Mouse (Mus musculus): ENCODE results near the gene Mrpl30. TPM values are rescaled to one million over a fixed set of nuclear protein-coding genes. Genes with fewer than 3 reads are reported as not detected.
A peak's percentile ranks its signal among the peaks of the same experiment; 100 is the strongest.

Mrpl30 gene
- polyA plus RNA-seq (2015; fragmentation: Nextera tagmentation; extraction: Ambion mirVana): 294 TPM in 2 replicates

- peak within 1 kb of the TSS; percentile 75 for H3K27ac ChIP-seq (ENCODE audit: low read length)
Measured at GRCm38 (mm10) chr1:37890025-37890652, at the start of gene Mrpl30, which contains the start of gene Mitd1. Mrpl30 (plus strand) TSS chr1:37890477. Mitd1 (minus strand) TSS chr1:37890411.

DNA sequence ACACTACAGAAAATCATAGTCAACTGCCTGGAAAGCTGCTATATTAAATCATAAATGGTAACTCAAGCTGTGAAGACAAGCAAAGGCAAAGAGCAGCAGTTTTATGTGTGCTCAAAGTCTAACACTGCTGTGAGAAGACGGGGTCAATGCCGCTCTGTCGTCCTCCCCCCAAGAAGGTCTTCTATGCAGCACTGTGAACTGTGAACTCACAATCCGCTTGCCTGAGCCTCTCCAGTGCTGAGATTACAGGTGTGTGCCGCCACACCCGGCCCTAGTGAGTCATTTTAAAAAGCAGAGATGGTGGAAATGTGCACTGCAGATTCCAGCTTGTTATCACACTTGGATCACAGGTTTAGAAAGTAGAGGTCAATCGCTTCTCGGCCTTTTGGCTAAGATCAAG is 43.4 kb upstream of the Mrpl30 start:
- H3K9ac ChIP-seq (ENCODE audit: low read length): no peak overlapping the region
- H3K9me3 ChIP-seq (replicated peaks; ENCODE audit: control insufficient read depth, low read length): no peaks in the 10 kb centered on the region
- no peaks in the 10 kb centered on the region for H3K36me3 ChIP-seq (ENCODE audit: control insufficient read depth, insufficient read depth)
- H3K4me2 ChIP-seq (ENCODE audit: low read depth, low read length): no peak overlapping the region
- no peak overlapping the region for H3K27ac ChIP-seq (ENCODE audit: low read length)
- no peak for ATAC-seq (replicated peaks; ENCODE audit: extremely low read depth, insufficient read depth, low FRiP score)
- H3K4me3 ChIP-seq (ENCODE audit: low read length): no peak overlapping the region
- H3K27me3 ChIP-seq (ENCODE audit: control insufficient read depth, insufficient read depth, low read length): no peaks in the 10 kb centered on the region
- WGBS: 80% methylated on average over 8 of the region's 8 CpGs
- H3K4me1 ChIP-seq (ENCODE audit: control insufficient read depth, insufficient read depth, low read length): peaks cover 6% of the 10 kb centered on the region

More at GRCm38 (mm10) chr1:37890025-37890652, at the start of gene Mrpl30, which contains the start of gene Mitd1:
- H3K36me3 ChIP-seq (ENCODE audit: control insufficient read depth, insufficient read depth): peaks cover 12% of the 10 kb centered on the region
- H3K9me3 ChIP-seq (replicated peaks; ENCODE audit: control insufficient read depth, low read length): no peaks in the 10 kb centered on the region
- H3K4me3 ChIP-seq (ENCODE audit: low read length): peak within 1 kb of the TSS; percentile 84
- peak within 1 kb of the TSS; percentile 80 for H3K4me2 ChIP-seq (ENCODE audit: low read depth, low read length)
- no peaks in the 10 kb centered on the region for H3K27me3 ChIP-seq (ENCODE audit: control insufficient read depth, insufficient read depth, low read length)
- peak within 1 kb of the TSS; percentile 82 for H3K9ac ChIP-seq (ENCODE audit: low read length)
- WGBS: under 1% methylated on average over 41 of the region's 41 CpGs
- peaks cover 12% of the 10 kb centered on the region for H3K4me1 ChIP-seq (ENCODE audit: control insufficient read depth, insufficient read depth, low read length)
- peak; percentile 93 for ATAC-seq (replicated peaks; ENCODE audit: extremely low read depth, insufficient read depth, low FRiP score)

DNA sequence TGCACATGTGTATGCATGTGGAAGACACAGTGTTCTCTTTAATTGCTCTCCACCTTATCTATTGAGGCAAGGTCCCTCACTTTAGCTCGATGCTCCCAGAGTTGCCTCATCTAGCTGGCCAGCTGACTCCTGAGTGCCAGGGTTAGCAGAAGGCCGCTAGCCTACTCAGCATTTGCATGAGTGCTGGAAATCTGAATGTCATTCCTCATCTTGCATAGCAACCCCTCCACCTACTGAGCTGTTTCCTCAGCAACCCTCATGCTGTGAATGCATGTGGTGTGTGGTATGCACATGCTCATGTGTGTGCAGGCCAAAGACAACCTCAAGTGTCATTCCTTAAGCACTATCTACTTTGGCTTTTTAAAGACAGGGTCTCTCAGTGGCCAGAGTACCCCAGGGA is 39.6 kb upstream of the Mrpl30 start:
- Histone ChIP-seq H3K4me1 (ENCODE audit: control insufficient read depth, insufficient read depth, low read length) (peaks cover 6% of the 10 kb centered on the region), H3K27me3 (ENCODE audit: control insufficient read depth, insufficient read depth, low read length) (no peaks in the 10 kb centered on the region), H3K4me3 (ENCODE audit: low read length) (no peak overlapping the region), H3K9ac (ENCODE audit: low read length) (no peak overlapping the region), H3K9me3 (replicated peaks; ENCODE audit: control insufficient read depth, low read length) (peaks cover 4% of the 10 kb centered on the region; the same call in 1 of the 2 replicates), H3K4me2 (ENCODE audit: low read depth, low read length) (no peak overlapping the region), H3K27ac (ENCODE audit: low read length) (no peak overlapping the region), H3K36me3 (ENCODE audit: control insufficient read depth, insufficient read depth) (peaks cover 2% of the 10 kb centered on the region; the same call in 1 of the 2 replicates)
- 25% methylated on average over 2 of the region's 2 CpGs for WGBS
- no peak; the same call in 1 of the 2 replicates for ATAC-seq (replicated peaks; ENCODE audit: extremely low read depth, insufficient read depth, low FRiP score)

GRCm38 (mm10) chr1:37864511-37865400 is 25.5 kb upstream of the Mrpl30 start:
- Histone ChIP-seq H3K4me2 (ENCODE audit: low read depth, low read length) (peak overlapping the region; percentile 92), H3K27ac (ENCODE audit: low read length) (peak overlapping the region; percentile 92), H3K9ac (ENCODE audit: low read length) (peak overlapping the region; percentile 85), H3K4me3 (ENCODE audit: low read length) (peak overlapping the region; percentile 86), H3K9me3 (replicated peaks; ENCODE audit: control insufficient read depth, low read length) (no peaks in the 10 kb centered on the region; the same call in 1 of the 2 replicates), H3K27me3 (ENCODE audit: control insufficient read depth, insufficient read depth, low read length) (no peaks in the 10 kb centered on the region), H3K4me1 (ENCODE audit: control insufficient read depth, insufficient read depth, low read length) (no peaks in the 10 kb centered on the region), H3K36me3 (ENCODE audit: control insufficient read depth, insufficient read depth) (no peaks in the 10 kb centered on the region)
- peak; percentile 98 for ATAC-seq (replicated peaks; ENCODE audit: extremely low read depth, insufficient read depth, low FRiP score)
- under 1% methylated on average over 90 of the region's 90 CpGs for WGBS

GRCm38 (mm10) chr1:37865401-37866215 is 24.7 kb upstream of the Mrpl30 start:
- Histone ChIP-seq H3K27me3 (ENCODE audit: control insufficient read depth, insufficient read depth, low read length) (no peaks in the 10 kb centered on the region), H3K36me3 (ENCODE audit: control insufficient read depth, insufficient read depth) (no peaks in the 10 kb centered on the region), H3K4me2 (ENCODE audit: low read depth, low read length) (peak overlapping the region; percentile 72), H3K27ac (ENCODE audit: low read length) (peak overlapping the region; percentile 92), H3K9me3 (replicated peaks; ENCODE audit: control insufficient read depth, low read length) (no peaks in the 10 kb centered on the region; the same call in 1 of the 2 replicates), H3K4me1 (ENCODE audit: control insufficient read depth, insufficient read depth, low read length) (no peaks in the 10 kb centered on the region), H3K9ac (ENCODE audit: low read length) (peak overlapping the region; percentile 84), H3K4me3 (ENCODE audit: low read length) (peak overlapping the region; percentile 86)
- no peak for ATAC-seq (replicated peaks; ENCODE audit: extremely low read depth, insufficient read depth, low FRiP score)
- 9% methylated on average over 23 of the region's 23 CpGs for WGBS

GRCm38 (mm10) chr1:37866286-37866685 is 24.0 kb upstream of the Mrpl30 start, which contains the start of gene Tsga10:
Tsga10 (minus strand) TSS chr1:37866429.
- H3K9ac ChIP-seq (ENCODE audit: low read length): peak within 1 kb of the TSS; percentile 84
- H3K9me3 ChIP-seq (replicated peaks; ENCODE audit: control insufficient read depth, low read length): no peaks in the 10 kb centered on the region; the same call in 1 of the 2 replicates
- WGBS: 89% methylated on average over 6 of the region's 6 CpGs
- no peaks in the 10 kb centered on the region for H3K27me3 ChIP-seq (ENCODE audit: control insufficient read depth, insufficient read depth, low read length)
- peak within 1 kb of the TSS; percentile 86 for H3K4me3 ChIP-seq (ENCODE audit: low read length)
- no peaks in the 10 kb centered on the region for H3K36me3 ChIP-seq (ENCODE audit: control insufficient read depth, insufficient read depth)
- no peaks in the 10 kb centered on the region for H3K4me1 ChIP-seq (ENCODE audit: control insufficient read depth, insufficient read depth, low read length)
- H3K4me2 ChIP-seq (ENCODE audit: low read depth, low read length): peak within 1 kb of the TSS; percentile 72
- H3K27ac ChIP-seq (ENCODE audit: low read length): peak within 1 kb of the TSS; percentile 92
- ATAC-seq (replicated peaks; ENCODE audit: extremely low read depth, insufficient read depth, low FRiP score): no peak

DNA sequence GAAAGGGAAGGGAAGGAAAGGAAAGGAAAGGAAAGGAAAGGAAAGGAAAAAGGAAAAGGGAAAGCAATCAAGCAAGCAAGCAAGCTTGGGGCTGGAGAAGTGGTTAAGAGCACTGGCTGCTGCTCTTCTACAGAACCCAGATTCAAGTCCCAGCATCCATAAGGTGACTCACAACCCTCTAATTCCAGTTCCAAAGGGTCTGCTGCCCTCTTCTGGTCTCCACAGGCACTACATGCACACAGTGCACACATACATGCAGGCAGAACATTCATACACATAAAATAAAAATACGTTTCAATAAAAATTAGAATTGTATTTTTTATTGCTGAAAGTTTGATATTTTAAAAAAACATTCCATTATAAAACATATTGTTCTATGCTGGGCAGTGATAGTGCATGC is 23.2 kb upstream of the Mrpl30 start:
- Histone ChIP-seq H3K9me3 (replicated peaks; ENCODE audit: control insufficient read depth, low read length) (no peaks in the 10 kb centered on the region; the same call in 1 of the 2 replicates), H3K36me3 (ENCODE audit: control insufficient read depth, insufficient read depth) (no peaks in the 10 kb centered on the region), H3K4me2 (ENCODE audit: low read depth, low read length) (no peak overlapping the region), H3K27me3 (ENCODE audit: control insufficient read depth, insufficient read depth, low read length) (no peaks in the 10 kb centered on the region), H3K27ac (ENCODE audit: low read length) (no peak overlapping the region), H3K9ac (ENCODE audit: low read length) (no peak overlapping the region), H3K4me3 (ENCODE audit: low read length) (no peak overlapping the region), H3K4me1 (ENCODE audit: control insufficient read depth, insufficient read depth, low read length) (peaks cover 5% of the 10 kb centered on the region; the same call in 1 of the 2 replicates)
- whole genome bisulfite sequencing: 67% methylated on average over 1 of the region's 1 CpGs
- ATAC-seq (replicated peaks; ENCODE audit: extremely low read depth, insufficient read depth, low FRiP score): no peak

DNA sequence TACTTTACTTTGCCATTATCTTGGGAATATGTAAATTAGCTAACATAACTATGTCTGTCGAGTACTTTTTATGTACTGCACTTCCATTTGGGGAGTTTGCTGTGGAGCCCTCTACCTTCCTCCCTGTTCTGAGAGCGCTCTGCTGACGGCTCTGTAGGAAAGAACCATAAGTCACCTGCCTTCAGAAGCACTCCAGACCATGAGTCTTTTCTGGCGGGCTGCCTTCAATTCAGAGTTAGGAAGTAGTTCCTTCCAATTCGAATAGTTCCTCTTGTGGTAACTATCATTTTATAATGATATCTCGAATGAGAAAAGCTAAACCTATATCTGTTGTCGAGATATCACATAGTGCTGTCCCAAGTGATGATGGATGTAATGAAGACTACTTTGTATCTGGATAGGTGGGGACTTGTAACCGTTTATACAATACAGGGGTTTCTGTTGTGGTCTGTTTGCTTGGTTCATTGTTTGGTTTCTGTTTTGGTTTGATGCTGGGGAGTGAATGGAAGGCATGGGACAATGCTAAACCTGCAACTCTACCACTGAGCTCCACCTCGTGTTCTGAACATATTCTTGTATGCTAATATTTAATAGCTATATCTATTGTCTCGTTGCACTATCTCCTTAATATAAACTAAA is 22.5 kb upstream of the Mrpl30 start:
- ATAC-seq (replicated peaks; ENCODE audit: extremely low read depth, insufficient read depth, low FRiP score): no peak
- Histone ChIP-seq H3K4me3 (ENCODE audit: low read length) (no peak overlapping the region), H3K4me1 (ENCODE audit: control insufficient read depth, insufficient read depth, low read length) (peaks cover 8% of the 10 kb centered on the region), H3K9me3 (replicated peaks; ENCODE audit: control insufficient read depth, low read length) (no peaks in the 10 kb centered on the region; the same call in 1 of the 2 replicates), H3K27me3 (ENCODE audit: control insufficient read depth, insufficient read depth, low read length) (no peaks in the 10 kb centered on the region), H3K27ac (ENCODE audit: low read length) (no peak overlapping the region), H3K36me3 (ENCODE audit: control insufficient read depth, insufficient read depth) (no peaks in the 10 kb centered on the region), H3K9ac (ENCODE audit: low read length) (no peak overlapping the region), H3K4me2 (ENCODE audit: low read depth, low read length) (no peak overlapping the region)
- 57% methylated on average over 10 of the region's 10 CpGs for WGBS

Measured in heart, embryonic 16.5 days (tissue).